Mouse (Mus musculus) layer of hippocampus, adult 11-12 months (tissue): ENCODE measurements around the gene Abcb7.
"Not testable (repeated sequence)": the region's sequence is repeated elsewhere in the genome, so short reads cannot be mapped to it uniquely, and the experiment has no call there.

Source experiments
- DNase-seq: peaks from one replicate; pipeline ENCODE4 v3.0.0; 2022; ENCODE audit warnings: low spot score

Abcb7 gene

GRCm38 (mm10) chrX:104413183-104413983 is at the start of gene Abcb7:
Gene Abcb7, minus strand, starts transcription at chrX:104413856.
- DNase-seq, result peak; percentile 84

- no peak for DNase-seq
Observed at GRCm38 (mm10) chrX:104461755-104462154, 48.1 kb upstream of the Abcb7 start.

- DNase-seq, result no peak
Observed at GRCm38 (mm10) chrX:104452433-104452832, 38.8 kb upstream of the Abcb7 start.

- DNase-seq, result no peak
Observed at GRCm38 (mm10) chrX:104433456-104433855, 19.8 kb upstream of the Abcb7 start.

- no peak for DNase-seq
Observed at GRCm38 (mm10) chrX:104428108-104428507, 14.5 kb upstream of the Abcb7 start.

GRCm38 (mm10) chrX:104413995-104414394 is 339 bp upstream of the Abcb7 start:
- no peak for DNase-seq

GRCm38 (mm10) chrX:104408137-104408536 is 5.5 kb downstream of the Abcb7 start:
- no peak for DNase-seq

GRCm38 (mm10) chrX:104402463-104402862 is 11.2 kb downstream of the Abcb7 start:
- DNase-seq, result no peak

- DNase-seq, result no peak
Observed at GRCm38 (mm10) chrX:104401134-104401533, 12.5 kb downstream of the Abcb7 start.

GRCm38 (mm10) chrX:104397526-104397925 is 16.1 kb downstream of the Abcb7 start:
- no peak for DNase-seq

- DNase-seq, result no peak
Observed at GRCm38 (mm10) chrX:104359686-104360085, 54.0 kb downstream of the Abcb7 start.

GRCm38 (mm10) chrX:104355842-104356241 is 57.8 kb downstream of the Abcb7 start:
- DNase-seq, result no peak

- DNase-seq, result not testable (repeated sequence)
Observed at GRCm38 (mm10) chrX:104348146-104348545, 65.5 kb downstream of the Abcb7 start.

- DNase-seq, result no peak
Observed at GRCm38 (mm10) chrX:104291721-104292120, 121.9 kb downstream of the Abcb7 start.

- no peak for DNase-seq
Observed at GRCm38 (mm10) chrX:104279828-104280227, 133.8 kb downstream of the Abcb7 start.

- DNase-seq, result no peak
Observed at GRCm38 (mm10) chrX:104264371-104264770, 149.3 kb downstream of the Abcb7 start.

- DNase-seq, result no peak
Observed at GRCm38 (mm10) chrX:104262468-104262867, 151.2 kb downstream of the Abcb7 start.

GRCm38 (mm10) chrX:104256561-104256960 is 157.1 kb downstream of the Abcb7 start:
- no peak for DNase-seq
